Mouse (Mus musculus) erythroblast, embryonic 14.5 days (primary cell): ENCODE data around the gene Slc25a28.

Experiments used
- GATA1 ChIP-seq: IDR thresholded peaks from 2 replicates; pipeline ENCODE4 v1.6.1; 2012; ENCODE audit warnings: low read length, inconsistent platforms, mixed read lengths
- TAL1 ChIP-seq: IDR thresholded peaks from 3 replicates; pipeline ENCODE4 v1.6.1; 2012; ENCODE audit warnings: low read length, inconsistent platforms, mixed read lengths

DNA sequence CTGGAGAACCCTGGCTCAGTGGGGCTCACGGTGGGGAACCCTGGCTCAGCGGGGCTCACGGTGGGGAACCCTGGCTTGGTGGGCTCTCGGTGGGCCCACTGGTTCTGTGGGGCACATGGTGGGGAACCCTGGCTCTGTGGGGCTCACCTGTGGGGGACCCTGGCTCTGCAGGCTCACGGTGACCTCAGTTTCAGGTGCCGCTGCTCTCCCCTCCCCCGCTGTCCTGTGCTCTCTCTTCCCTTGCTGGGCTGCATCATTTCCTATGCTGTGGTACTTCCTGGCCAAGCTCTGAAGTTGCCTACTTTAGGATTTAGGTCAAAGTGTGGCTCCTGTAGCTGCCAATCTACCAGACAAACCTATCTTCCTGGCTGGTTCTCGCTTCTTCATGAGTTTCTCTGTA, 48.2 kb upstream of the Slc25a28 start:
- no peak for TF ChIP-seq TAL1
- no peak for TF ChIP-seq GATA1
